Mouse (Mus musculus): ENCODE results near the gene Grb2.
A peak's percentile ranks its signal among the peaks of the same experiment; 100 is the strongest.

The Grb2 gene

GRCm38 (mm10) chr11:115642705-115643104, 65.7 kb downstream of the Grb2 start:
- no peak for DNase-seq

GRCm38 (mm10) chr11:115641664-115642036, 66.7 kb downstream of the Grb2 start:
- DNase-seq, result no peak

GRCm38 (mm10) chr11:115640978-115641663, 67.3 kb downstream of the Grb2 start:
- no peak for DNase-seq

- no peak for DNase-seq
Measured at GRCm38 (mm10) chr11:115640311-115640828, 68.0 kb downstream of the Grb2 start.

GRCm38 (mm10) chr11:115639540-115639939, 68.9 kb downstream of the Grb2 start:
- DNase-seq, result no peak

GRCm38 (mm10) chr11:115638498-115639409, 69.6 kb downstream of the Grb2 start:
- DNase-seq, result peak; percentile 62

GRCm38 (mm10) chr11:115636960-115637359, 71.4 kb downstream of the Grb2 start:
- DNase-seq, result no peak

- no peak for DNase-seq
Measured at GRCm38 (mm10) chr11:115635484-115635883, 72.9 kb downstream of the Grb2 start.

GRCm38 (mm10) chr11:115635041-115635440, 73.4 kb downstream of the Grb2 start:
- DNase-seq, result no peak

GRCm38 (mm10) chr11:115634109-115634508, 74.3 kb downstream of the Grb2 start:
- DNase-seq, result peak; percentile 53

- DNase-seq, result no peak
Measured at GRCm38 (mm10) chr11:115632862-115633261, 75.5 kb downstream of the Grb2 start.

- DNase-seq, result no peak
Measured at GRCm38 (mm10) chr11:115632247-115632646, 76.2 kb downstream of the Grb2 start.

GRCm38 (mm10) chr11:115631505-115631890, 76.9 kb downstream of the Grb2 start:
- DNase-seq, result peak; percentile 70

GRCm38 (mm10) chr11:115630532-115631504, 77.6 kb downstream of the Grb2 start:
- peak; percentile 77 for DNase-seq

GRCm38 (mm10) chr11:115629734-115630531, 78.5 kb downstream of the Grb2 start:
- no peak for DNase-seq

- no peak for DNase-seq
Measured at GRCm38 (mm10) chr11:115628465-115629101, 79.8 kb downstream of the Grb2 start.

- peak; percentile 100 for DNase-seq
Measured at GRCm38 (mm10) chr11:115627705-115628464, 80.5 kb downstream of the Grb2 start, which contains the start of gene Slc25a19. Slc25a19 (minus strand) TSS chr11:115628295.

- DNase-seq, result no peak
Measured at GRCm38 (mm10) chr11:115626824-115627616, 81.4 kb downstream of the Grb2 start.

- DNase-seq, result no peak
Measured at GRCm38 (mm10) chr11:115625877-115626276, 82.5 kb downstream of the Grb2 start.
